10 mouse cellular contexts compared by ENCODE assay signal in the genomic region with DNA sequence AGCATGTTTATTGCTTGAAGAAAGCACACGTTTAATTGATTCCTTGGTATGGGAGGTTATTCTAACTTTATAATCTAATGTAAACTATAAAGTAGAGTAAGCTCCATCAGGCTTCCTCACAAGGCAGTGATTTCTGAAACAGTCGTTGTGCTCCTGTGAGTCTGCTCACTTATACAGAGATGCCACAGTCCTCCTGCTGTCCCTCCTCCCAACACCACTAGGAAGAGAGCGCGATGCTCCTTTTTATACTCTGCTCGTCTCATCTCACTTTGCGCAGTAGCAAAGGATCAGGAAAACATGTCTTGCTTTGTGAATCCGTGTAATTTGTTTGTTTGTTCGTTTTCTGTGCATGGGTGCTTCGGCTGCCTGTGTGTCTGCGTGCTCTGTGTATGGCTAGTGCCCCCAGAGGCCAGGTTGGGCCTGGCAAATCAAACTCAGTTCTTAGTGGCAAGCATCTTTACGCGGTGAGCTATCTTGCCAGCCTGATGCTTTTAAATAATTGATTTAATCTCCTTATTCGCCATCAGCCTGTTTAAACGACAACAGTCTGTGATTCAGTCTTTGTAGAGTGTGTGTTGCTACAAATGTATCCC.
DNase-seq lines count a peak whose midpoint lies in the region; ATAC-seq lines count a peak whose summit lies in the region.
"Had no signal": no experiment of that assay in that cellular context is flagged by ENCODE, and none has a peak within 500 bp of the region (broad histone marks: within the 10 kb centered on the region; RNA-seq: fewer than 3 reads in every experiment).

No protein-coding gene starts in this region.

- no peaks in the 10 kb centered on the region for H3K36me3 ChIP-seq in hindbrain, embryonic 13.5 days
- H3K36me3 ChIP-seq in hindbrain, embryonic 11.5 days (ENCODE audit: control insufficient read depth, insufficient read depth, low read length), result no peaks in the 10 kb centered on the region
- no peaks in the 10 kb centered on the region for H3K36me3 ChIP-seq in kidney, embryonic 15.5 days

- H3K27ac ChIP-seq in hindbrain, embryonic 13.5 days, result no peak overlapping the region
- no peak overlapping the region for H3K27ac ChIP-seq in hindbrain, embryonic 11.5 days (ENCODE audit: low read depth, low read length)
- no peak overlapping the region for H3K27ac ChIP-seq in kidney, embryonic 15.5 days

- 0 out of 2 replicates have a peak overlapping the region, but pooled peaks have one; percentile 13 for H3K4me2 ChIP-seq in hindbrain, embryonic 13.5 days
- no peak overlapping the region for H3K4me2 ChIP-seq in hindbrain, embryonic 11.5 days (replicated peaks; ENCODE audit: low read depth, low read length)
- no peak overlapping the region for H3K4me2 ChIP-seq in kidney, embryonic 15.5 days

- H3K9me3 ChIP-seq in hindbrain, embryonic 13.5 days, result no peaks in the 10 kb centered on the region
- H3K9me3 ChIP-seq in hindbrain, embryonic 11.5 days (ENCODE audit: control insufficient read depth, low read length), result no peaks in the 10 kb centered on the region
- H3K9me3 ChIP-seq in kidney, embryonic 15.5 days (replicated peaks), result no peaks in the 10 kb centered on the region

- 51% methylated on average over 14 of the region's 14 CpGs for WGBS in hindbrain, embryonic 13.5 days
- WGBS in hindbrain, embryonic 11.5 days, result 65% methylated on average over 14 of the region's 14 CpGs
- WGBS in kidney, embryonic 15.5 days, result 67% methylated on average over 14 of the region's 14 CpGs

- no peaks in the 10 kb centered on the region for H3K27me3 ChIP-seq in hindbrain, embryonic 13.5 days
- H3K27me3 ChIP-seq in hindbrain, embryonic 11.5 days (ENCODE audit: control insufficient read depth, insufficient read depth, low read length), result no peaks in the 10 kb centered on the region
- no peaks in the 10 kb centered on the region for H3K27me3 ChIP-seq in kidney, embryonic 15.5 days

- H3K9ac ChIP-seq in hindbrain, embryonic 13.5 days, result peak overlapping the region; percentile 51; the same call in 1 of the 2 replicates
- H3K9ac ChIP-seq in hindbrain, embryonic 11.5 days (ENCODE audit: low read depth, low read length), result no peak overlapping the region
- H3K9ac ChIP-seq in kidney, embryonic 15.5 days, result no peak overlapping the region

- H3K4me3 ChIP-seq in hindbrain, embryonic 13.5 days, result no peak overlapping the region
- no peak overlapping the region for H3K4me3 ChIP-seq in hindbrain, embryonic 11.5 days (ENCODE audit: low read depth, low read length)
- no peak overlapping the region for H3K4me3 ChIP-seq in kidney, embryonic 15.5 days (replicated peaks)

- peak; percentile 1 for DNase-seq in cerebellum, adult 9-10 months
- DNase-seq in cerebellum, adult 9-11 months, result no peak
- DNase-seq in hindbrain, embryonic 11.5 days (ENCODE audit: low spot score), result no peak
- peak; percentile 17 for DNase-seq in right cerebral cortex, postnatal 14 days
- DNase-seq in right cerebral cortex, postnatal 36 days (ENCODE audit: low spot score in 2 of 2), result no peak
- no peak for DNase-seq in adrenal gland, adult 8-10 months
- DNase-seq: gastrocnemius, postnatal 10 days; heart, postnatal 36 days had no signal

- peaks cover 18% of the 10 kb centered on the region; the same call in 1 of the 2 replicates for H3K4me1 ChIP-seq in hindbrain, embryonic 13.5 days (replicated peaks)
- H3K4me1 ChIP-seq in hindbrain, embryonic 11.5 days (replicated peaks; ENCODE audit: control insufficient read depth, insufficient read depth, low read length), result no peaks in the 10 kb centered on the region
- H3K4me1 ChIP-seq in kidney, embryonic 15.5 days, result no peaks in the 10 kb centered on the region

- no peak for ATAC-seq in hindbrain, embryonic 13.5 days (ENCODE audit: low FRiP score)
- no peak for ATAC-seq in hindbrain, embryonic 11.5 days (ENCODE audit: low FRiP score)
- no peak for ATAC-seq in kidney, embryonic 15.5 days (replicated peaks; ENCODE audit: low FRiP score)

Comparison
In these comparisons a context has a peak if more than half of its experiments do, and no peak if none do; other contexts are left out.
1. DNase-seq: peak in cerebellum, adult 9-10 months (single experiment) and right cerebral cortex, postnatal 14 days (single experiment); none in cerebellum, adult 9-11 months (single experiment), hindbrain, embryonic 11.5 days (single experiment), right cerebral cortex, postnatal 36 days (0 of 2) and adrenal gland, adult 8-10 months (single experiment).